Mouse (Mus musculus) regulatory T cell (primary cell): ENCODE data around the gene Ceacam15.
"Not testable (repeated sequence)": the region's sequence is repeated elsewhere in the genome, so short reads cannot be mapped to it uniquely, and the experiment has no call there.

Experiments
- in situ Hi-C: fragments of 300-600 bp; cut with MboI, MseI; formaldehyde crosslinking; loops from one replicate; pipeline ENCODE4 v1.15.1; 2025; ENCODE audit warnings: high pct_unique_total_duplicates

The Ceacam15 gene

GRCm38 (mm10) chr7:16675605-16676004, at the start of gene Ceacam15:
Gene Ceacam15, minus strand, starts transcription at chr7:16675705.
- in situ Hi-C loops: no loop called here

GRCm38 (mm10) chr7:16722490-16722889, 47.0 kb upstream of the Ceacam15 start:
- in situ Hi-C loops: not testable (repeated sequence)

GRCm38 (mm10) chr7:16721629-16722028, 46.1 kb upstream of the Ceacam15 start, which contains the start of gene Ceacam9:
Gene Ceacam9, plus strand, starts transcription at chr7:16721929.
- in situ Hi-C loops: no loop called here

GRCm38 (mm10) chr7:16716456-16717152, 41.1 kb upstream of the Ceacam15 start:
- in situ Hi-C loops: loop anchor here (5.0 kb wide), 1 partner anchor 89 kb away; no protein-coding TSS in a partner anchor

- in situ Hi-C loops: no loop called here
Observed at GRCm38 (mm10) chr7:16712633-16713415, 37.3 kb upstream of the Ceacam15 start.

GRCm38 (mm10) chr7:16710604-16711003, 35.1 kb upstream of the Ceacam15 start:
- in situ Hi-C loops: no loop called here

GRCm38 (mm10) chr7:16708244-16708643, 32.7 kb upstream of the Ceacam15 start:
- in situ Hi-C loops: no loop called here

- in situ Hi-C loops: no loop called here
Observed at GRCm38 (mm10) chr7:16706385-16706784, 30.9 kb upstream of the Ceacam15 start.

GRCm38 (mm10) chr7:16700583-16700982, 25.1 kb upstream of the Ceacam15 start:
- in situ Hi-C loops: no loop called here

- in situ Hi-C loops: no loop called here
Observed at GRCm38 (mm10) chr7:16699042-16699441, 23.5 kb upstream of the Ceacam15 start.

GRCm38 (mm10) chr7:16695025-16695424, 19.5 kb upstream of the Ceacam15 start:
- in situ Hi-C loops: no loop called here

- in situ Hi-C loops: no loop called here
Observed at GRCm38 (mm10) chr7:16689196-16689595, 13.7 kb upstream of the Ceacam15 start.

GRCm38 (mm10) chr7:16680194-16680593, 4.7 kb upstream of the Ceacam15 start:
- in situ Hi-C loops: not testable (repeated sequence)

GRCm38 (mm10) chr7:16674699-16675098, 806 bp downstream of the Ceacam15 start:
- in situ Hi-C loops: not testable (repeated sequence)

- in situ Hi-C loops: no loop called here
Observed at GRCm38 (mm10) chr7:16673823-16674222, 1.7 kb downstream of the Ceacam15 start.

- in situ Hi-C loops: not testable (repeated sequence)
Observed at GRCm38 (mm10) chr7:16668331-16668930, 7.1 kb downstream of the Ceacam15 start.

- in situ Hi-C loops: no loop called here
Observed at GRCm38 (mm10) chr7:16644260-16644659, 31.2 kb downstream of the Ceacam15 start.

GRCm38 (mm10) chr7:16643106-16643505, 32.4 kb downstream of the Ceacam15 start:
- in situ Hi-C loops: not testable (repeated sequence)

GRCm38 (mm10) chr7:16639028-16639427, 36.5 kb downstream of the Ceacam15 start:
- in situ Hi-C loops: no loop called here

GRCm38 (mm10) chr7:16635116-16635515, 40.4 kb downstream of the Ceacam15 start:
- in situ Hi-C loops: no loop called here

GRCm38 (mm10) chr7:16633913-16634312, 41.6 kb downstream of the Ceacam15 start:
- in situ Hi-C loops: loop anchor here (5.0 kb wide), 1 partner anchor 58 kb away; no protein-coding TSS in a partner anchor

GRCm38 (mm10) chr7:16631932-16632331, 43.6 kb downstream of the Ceacam15 start:
- in situ Hi-C loops: loop anchor here (5.0 kb wide), 1 partner anchor 60 kb away; no protein-coding TSS in a partner anchor
